10 mouse cellular contexts compared by ENCODE assay signal in the genomic region with DNA sequence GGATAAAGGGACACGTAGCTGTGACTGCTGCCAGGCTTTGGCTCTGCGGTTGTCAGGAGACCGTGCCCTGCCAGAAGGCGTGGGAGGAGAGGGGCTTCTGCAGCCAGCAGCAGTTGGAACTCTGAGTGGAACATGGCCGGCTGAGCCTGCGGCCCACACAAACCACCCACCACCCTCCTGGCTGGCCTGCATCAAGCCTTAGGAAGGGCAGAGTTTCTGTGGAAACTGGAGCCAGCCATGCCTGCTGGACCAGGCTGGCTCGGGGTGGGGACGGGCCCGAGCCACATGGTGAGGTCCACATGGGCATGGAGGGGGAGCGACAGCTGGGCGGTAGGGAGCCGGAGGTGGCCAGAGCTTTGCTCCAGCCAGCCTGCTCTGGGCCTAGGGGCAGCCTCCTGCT. TPM values are rescaled to one million over a fixed set of nuclear protein-coding genes. Genes with fewer than 3 reads are reported as not detected.
DNase-seq lines count a peak whose midpoint lies in the region; ATAC-seq and TF ChIP-seq lines count a peak whose summit lies in the region.
"Had no signal": no experiment of that assay in that cellular context is flagged by ENCODE, and none has a peak within 500 bp of the region (broad histone marks: within the 10 kb centered on the region; RNA-seq: fewer than 3 reads in every experiment).

No protein-coding gene starts in this region.

- H3K4me1 ChIP-seq in hindbrain, postnatal 0 days (ENCODE audit: insufficient read depth, low read length): 0 out of 2 replicates have a peak, but pooled peaks cover 9% of the 10 kb centered on the region
- 0 out of 2 replicates have a peak, but pooled peaks cover 8% of the 10 kb centered on the region for H3K4me1 ChIP-seq in hindbrain, embryonic 14.5 days (replicated peaks; ENCODE audit: control insufficient read depth, insufficient read depth, low read length)
- H3K4me1 ChIP-seq in forebrain, embryonic 16.5 days (replicated peaks; ENCODE audit: control insufficient read depth, insufficient read depth, low read length): peaks cover 6% of the 10 kb centered on the region; the same call in 1 of the 2 replicates

- no peaks in the 10 kb centered on the region for H3K9me3 ChIP-seq in hindbrain, postnatal 0 days (ENCODE audit: low read length)
- no peaks in the 10 kb centered on the region for H3K9me3 ChIP-seq in hindbrain, embryonic 14.5 days (ENCODE audit: control insufficient read depth, low read length)
- H3K9me3 ChIP-seq in forebrain, embryonic 16.5 days (ENCODE audit: control insufficient read depth, low read length): no peaks in the 10 kb centered on the region

- H3K27ac ChIP-seq in hindbrain, postnatal 0 days: peak overlapping the region; percentile 60; the same call in 1 of the 2 replicates
- no peak overlapping the region for H3K27ac ChIP-seq in hindbrain, embryonic 14.5 days
- H3K27ac ChIP-seq in forebrain, embryonic 16.5 days (ENCODE audit: low read length): no peak overlapping the region
- H3K27ac ChIP-seq: macrophage had no signal

- peak; percentile 71 for DNase-seq in hindbrain, postnatal 0 days (ENCODE audit: low spot score)
- no peak for DNase-seq in hindbrain, embryonic 14.5 days (ENCODE audit: low spot score)
- peak; percentile 66 for DNase-seq in brain, adult 2 months (ENCODE audit: low read depth, low spot score)
- peak; percentile 43 to 45 for DNase-seq in frontal cortex, postnatal 36 days (ENCODE audit: low spot score in 2 of 2)
- DNase-seq in left cerebral cortex, postnatal 25 days (ENCODE audit: low spot score in 2 of 2): peak; percentile 31 to 68
- DNase-seq in c-Kit-positive CD71-positive TER-119-positive erythroid progenitor cells, embryonic 14.5 days (ENCODE audit: low spot score): no peak
- DNase-seq: cerebellum, adult 11-12 months; thymus, postnatal 14 days had no signal

- peak; percentile 83 for ATAC-seq in hindbrain, postnatal 0 days
- ATAC-seq in hindbrain, embryonic 14.5 days (ENCODE audit: low FRiP score): no peak
- no peak for ATAC-seq in forebrain, embryonic 16.5 days

- intact Hi-C loops in left cerebral cortex, postnatal 25 days (cut with DNase I): loop anchor here (1.0 kb wide), 1 partner anchor 31 kb away; no protein-coding TSS in a partner anchor

- WGBS in hindbrain, postnatal 0 days: 43% methylated on average over 12 of the region's 12 CpGs
- 74% methylated on average over 10 of the region's 12 CpGs for WGBS in hindbrain, embryonic 14.5 days
- WGBS in forebrain, embryonic 16.5 days: 64% methylated on average over 12 of the region's 12 CpGs

- no peak overlapping the region for H3K4me3 ChIP-seq in hindbrain, postnatal 0 days (ENCODE audit: low read length)
- no peak overlapping the region for H3K4me3 ChIP-seq in hindbrain, embryonic 14.5 days (replicated peaks; ENCODE audit: low read length)
- H3K4me3 ChIP-seq in forebrain, embryonic 16.5 days (replicated peaks; ENCODE audit: low read length): no peak overlapping the region

- H3K36me3 ChIP-seq in hindbrain, postnatal 0 days (ENCODE audit: insufficient read depth, low read length): no peaks in the 10 kb centered on the region
- H3K36me3 ChIP-seq in hindbrain, embryonic 14.5 days (replicated peaks; ENCODE audit: control insufficient read depth, insufficient read depth): no peaks in the 10 kb centered on the region
- no peaks in the 10 kb centered on the region for H3K36me3 ChIP-seq in forebrain, embryonic 16.5 days (ENCODE audit: control insufficient read depth, insufficient read depth)

- H3K27me3 ChIP-seq in hindbrain, postnatal 0 days (ENCODE audit: insufficient read depth, low read length): no peaks in the 10 kb centered on the region
- H3K27me3 ChIP-seq in hindbrain, embryonic 14.5 days (ENCODE audit: control insufficient read depth, insufficient read depth, low read length): no peaks in the 10 kb centered on the region
- H3K27me3 ChIP-seq in forebrain, embryonic 16.5 days (replicated peaks; ENCODE audit: control insufficient read depth, insufficient read depth, low read length): no peaks in the 10 kb centered on the region

- no peak for TF ChIP-seq CTCF in hindbrain, postnatal 0 days (IDR thresholded peaks at IDR 0.05; ENCODE audit: low read depth)

- no peak overlapping the region for H3K4me2 ChIP-seq in hindbrain, postnatal 0 days (ENCODE audit: low read depth, low read length)
- no peak overlapping the region for H3K4me2 ChIP-seq in hindbrain, embryonic 14.5 days (replicated peaks)
- no peak overlapping the region for H3K4me2 ChIP-seq in forebrain, embryonic 16.5 days (ENCODE audit: low read length)

- no peak overlapping the region for H3K9ac ChIP-seq in hindbrain, postnatal 0 days (replicated peaks; ENCODE audit: low read length)
- H3K9ac ChIP-seq in hindbrain, embryonic 14.5 days: no peak overlapping the region
- H3K9ac ChIP-seq in forebrain, embryonic 16.5 days (replicated peaks; ENCODE audit: low read depth, low read length): no peak overlapping the region

RNA-seq across cellular contexts. Expression of gene Ccnd2, which starts 29.3 kb away (rescaled TPM):
- total RNA-seq in hindbrain, postnatal 0 days (2014; rRNA removed): 22.3 and 27.1 TPM in 2 replicates
- polyA plus RNA-seq in hindbrain, postnatal 0 days (2015; fragmentation: Nextera tagmentation; extraction: Ambion mirVana): 229 and 263 TPM in 2 replicates
- 163 and 239 TPM in 2 replicates for polyA plus RNA-seq in hindbrain, embryonic 14.5 days (2014; fragmentation: Nextera tagmentation; extraction: Ambion mirVana)
- 10 to 100 TPM; 97.7 to 97.9 TPM for total RNA-seq in left cerebral cortex, postnatal 25 days (2021)
- 1,169 and 1,368 TPM in 2 replicates for polyA plus RNA-seq in forebrain, embryonic 16.5 days (2015; fragmentation: Nextera tagmentation; extraction: Ambion mirVana)

Comparison
In these comparisons a context has a peak if more than half of its experiments do, and no peak if none do; other contexts are left out.
1. DNase-seq: peak in hindbrain, postnatal 0 days (single experiment), brain, adult 2 months (single experiment), frontal cortex, postnatal 36 days (2 of 2) and left cerebral cortex, postnatal 25 days (2 of 2); none in hindbrain, embryonic 14.5 days (single experiment) and c-Kit-positive CD71-positive TER-119-positive erythroid progenitor cells, embryonic 14.5 days (single experiment).